Mouse (Mus musculus) liver, adult 2 months (tissue): Measurements from ENCODE around the gene Pgm2l1.

Source experiments
- CTCF ChIP-seq: fragments of 200-500 bp; IDR thresholded peaks from 2 replicates; pipeline ENCODE4 v1.5.1; 2011; ENCODE audit warnings: low read depth, low read length, control low read depth
- POLR2A ChIP-seq: fragments of 200-500 bp; IDR thresholded peaks from 2 replicates; pipeline ENCODE4 v1.6.1; 2011; ENCODE audit warnings: low read length, control low read depth; ENCODE audit not compliant: insufficient read depth; ENCODE audit errors: extremely low read depth

- no peak for TF ChIP-seq POLR2A
- no peak for TF ChIP-seq CTCF
These were observed 4.5 kb downstream of the Pgm2l1 start for GRCm38 (mm10) chr7:100231661-100232060.
